Mouse (Mus musculus): Measurements from ENCODE around the gene Lcp2.

- TF ChIP-seq CTCF (IDR thresholded peaks at IDR 0.05; ENCODE audit: borderline replicate concordance, insufficient read depth, low read length) (no peak), POLR2A (IDR thresholded peaks at IDR 0.05; ENCODE audit: low read depth, low read length) (no peak)
Measured at GRCm38 (mm10) chr11:34112781-34113380, 66.2 kb downstream of the Lcp2 start.

Measured in embryonic fibroblast, embryonic 13.5 days (primary cell).